Mouse (Mus musculus) mature B cell (primary cell): Measurements from ENCODE around the gene Zfp366.

Experiments used
- in situ Hi-C: fragments of 300-500 bp; cut with MboI; formaldehyde crosslinking; loops from 2 replicates; pipeline ENCODE4 v1.14.3; 2019

Zfp366 gene

DNA sequence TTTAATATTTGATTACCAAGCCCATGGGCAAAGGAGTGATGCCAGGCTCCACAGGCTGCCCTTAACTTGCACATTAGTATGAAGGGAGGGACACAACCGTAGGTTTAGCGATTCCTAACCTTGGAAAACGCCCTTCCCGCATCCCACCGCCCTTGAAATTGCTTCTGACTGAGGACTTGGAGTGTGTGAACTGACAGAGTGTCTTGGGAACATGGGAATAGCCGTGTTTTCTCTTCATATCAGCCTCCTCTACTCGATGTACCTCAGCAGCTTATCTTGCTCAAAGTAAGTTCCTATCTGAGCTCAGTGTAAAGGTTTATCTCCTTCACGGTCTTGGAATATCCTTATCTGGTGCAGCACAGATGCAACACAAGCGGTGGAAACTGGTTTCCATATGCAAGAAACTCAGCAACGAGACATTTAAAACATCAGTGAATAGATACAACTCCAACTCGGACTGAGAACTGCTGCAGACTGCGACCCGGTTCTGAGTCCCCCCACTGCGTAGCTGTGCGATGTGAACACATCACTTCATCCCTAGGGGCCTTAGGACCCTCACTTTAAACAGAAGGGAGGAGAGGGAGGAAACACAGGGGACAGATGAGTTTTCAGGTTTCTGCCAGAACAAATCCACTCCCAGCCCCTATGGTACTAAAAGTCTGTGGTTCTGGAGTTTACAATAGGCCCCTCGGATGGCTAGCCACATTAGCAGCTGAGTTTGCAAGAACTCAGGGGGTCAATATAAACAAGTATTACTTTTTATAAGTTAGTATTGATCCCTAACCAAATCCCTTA, 43.0 kb downstream of the Zfp366 start:
- in situ Hi-C loops = no loop called here

- in situ Hi-C loops = no loop called here
Observed at GRCm38 (mm10) chr13:99228821-99229570, 44.4 kb downstream of the Zfp366 start.

DNA sequence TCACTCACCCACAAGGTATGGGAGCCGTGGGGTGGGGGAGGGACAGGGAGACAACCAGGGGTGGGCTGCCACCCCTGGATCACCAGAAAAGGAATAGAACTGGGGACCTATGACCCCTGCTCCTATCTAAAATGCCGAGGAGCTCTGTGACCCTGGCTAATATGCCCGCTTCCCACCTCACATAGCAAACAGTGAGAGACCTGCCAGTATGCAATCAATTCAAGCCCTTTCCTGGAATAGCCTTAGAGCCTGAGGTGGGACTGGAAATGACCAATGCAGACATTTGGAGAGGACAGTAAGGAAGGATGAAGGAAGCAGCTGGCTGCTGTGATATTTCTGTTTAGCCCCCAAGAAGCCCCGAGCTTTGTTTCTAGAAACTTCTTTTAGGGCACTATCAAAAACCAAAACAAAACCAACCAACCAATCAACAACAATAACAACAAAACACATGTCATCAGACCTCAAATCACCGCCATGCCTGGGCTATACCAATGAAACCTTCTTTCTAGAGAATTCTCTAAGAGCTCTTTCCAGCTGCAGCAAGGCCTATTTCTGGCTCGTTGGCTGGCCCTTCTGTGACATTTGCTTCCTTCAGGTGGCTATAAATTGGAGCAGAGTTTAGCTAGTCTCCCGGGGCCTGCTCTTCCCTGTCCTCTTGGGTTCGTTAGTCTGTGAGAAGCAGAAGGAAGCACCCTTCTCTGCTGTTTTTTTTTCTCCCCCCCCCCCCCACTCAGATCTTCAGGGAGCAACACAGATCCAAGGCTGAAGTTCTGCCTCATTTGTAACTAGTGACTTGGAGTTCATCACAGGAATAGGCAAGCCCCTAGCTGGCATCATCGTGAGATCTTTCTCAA, 45.2 kb downstream of the Zfp366 start:
- in situ Hi-C loops = no loop called here

DNA sequence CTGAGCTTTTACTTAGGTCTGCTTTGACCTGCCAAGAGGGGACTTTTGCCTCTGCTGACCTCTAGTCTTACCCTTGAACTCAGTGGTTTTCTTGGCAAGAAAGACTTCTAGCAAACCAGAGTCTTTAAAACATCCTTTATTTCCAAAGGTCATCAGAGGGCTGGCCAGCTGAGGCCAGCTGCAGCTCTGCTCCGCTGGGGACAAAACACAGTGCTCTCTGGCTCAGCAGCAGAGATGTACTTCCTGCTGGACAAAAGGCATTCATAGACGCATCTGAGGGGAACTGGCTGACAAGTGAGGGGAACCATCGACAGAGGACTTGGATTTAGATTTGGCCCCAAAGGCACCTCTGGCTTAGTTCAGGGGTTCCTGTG, 45.9 kb downstream of the Zfp366 start:
- in situ Hi-C loops = no loop called here

DNA sequence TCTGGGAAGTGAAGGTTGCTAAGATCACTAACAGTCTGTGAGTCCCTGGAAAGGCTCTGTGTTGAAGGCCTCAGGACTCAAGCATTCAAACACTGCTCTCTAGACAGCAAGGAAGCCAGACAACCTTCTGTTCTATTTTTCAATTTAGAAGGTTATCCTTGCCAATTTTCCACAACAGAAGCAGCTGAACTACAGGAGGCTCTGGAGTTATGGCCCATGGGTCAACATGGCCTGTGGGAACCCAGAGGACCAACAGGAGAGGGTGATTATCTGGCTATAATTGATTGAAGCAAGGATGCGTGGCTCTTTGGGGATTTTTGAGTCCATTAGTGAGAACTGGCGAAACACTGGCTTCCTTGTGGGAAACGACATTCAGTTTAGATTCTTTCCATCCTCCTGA, 48.7 kb downstream of the Zfp366 start:
- in situ Hi-C loops = no loop called here

GRCm38 (mm10) chr13:99233956-99234355, 49.3 kb downstream of the Zfp366 start:
- in situ Hi-C loops = no loop called here

- in situ Hi-C loops = no loop called here
Observed at GRCm38 (mm10) chr13:99235428-99236210, 51.0 kb downstream of the Zfp366 start.

GRCm38 (mm10) chr13:99236222-99236621, 51.6 kb downstream of the Zfp366 start:
- in situ Hi-C loops = no loop called here

GRCm38 (mm10) chr13:99237122-99237521, 52.5 kb downstream of the Zfp366 start:
- in situ Hi-C loops = no loop called here

DNA sequence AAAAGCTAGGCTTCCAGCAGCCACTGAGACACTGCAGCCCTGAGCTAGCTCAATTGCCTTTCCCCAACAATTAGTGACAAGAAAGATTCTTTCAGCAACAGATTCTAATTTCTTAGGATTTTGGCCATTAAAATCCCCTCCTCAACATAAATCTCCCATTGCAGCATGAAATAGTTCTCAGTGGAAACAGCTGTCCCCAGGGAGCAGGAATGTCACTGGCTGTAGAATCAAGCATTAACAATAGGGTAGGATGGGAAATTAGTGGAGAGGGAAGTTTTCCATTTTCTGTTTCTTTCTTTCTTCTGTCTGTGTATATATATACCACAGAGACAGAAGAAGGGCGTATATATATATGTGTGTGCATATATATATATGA, 53.2 kb downstream of the Zfp366 start:
- in situ Hi-C loops = no loop called here

DNA sequence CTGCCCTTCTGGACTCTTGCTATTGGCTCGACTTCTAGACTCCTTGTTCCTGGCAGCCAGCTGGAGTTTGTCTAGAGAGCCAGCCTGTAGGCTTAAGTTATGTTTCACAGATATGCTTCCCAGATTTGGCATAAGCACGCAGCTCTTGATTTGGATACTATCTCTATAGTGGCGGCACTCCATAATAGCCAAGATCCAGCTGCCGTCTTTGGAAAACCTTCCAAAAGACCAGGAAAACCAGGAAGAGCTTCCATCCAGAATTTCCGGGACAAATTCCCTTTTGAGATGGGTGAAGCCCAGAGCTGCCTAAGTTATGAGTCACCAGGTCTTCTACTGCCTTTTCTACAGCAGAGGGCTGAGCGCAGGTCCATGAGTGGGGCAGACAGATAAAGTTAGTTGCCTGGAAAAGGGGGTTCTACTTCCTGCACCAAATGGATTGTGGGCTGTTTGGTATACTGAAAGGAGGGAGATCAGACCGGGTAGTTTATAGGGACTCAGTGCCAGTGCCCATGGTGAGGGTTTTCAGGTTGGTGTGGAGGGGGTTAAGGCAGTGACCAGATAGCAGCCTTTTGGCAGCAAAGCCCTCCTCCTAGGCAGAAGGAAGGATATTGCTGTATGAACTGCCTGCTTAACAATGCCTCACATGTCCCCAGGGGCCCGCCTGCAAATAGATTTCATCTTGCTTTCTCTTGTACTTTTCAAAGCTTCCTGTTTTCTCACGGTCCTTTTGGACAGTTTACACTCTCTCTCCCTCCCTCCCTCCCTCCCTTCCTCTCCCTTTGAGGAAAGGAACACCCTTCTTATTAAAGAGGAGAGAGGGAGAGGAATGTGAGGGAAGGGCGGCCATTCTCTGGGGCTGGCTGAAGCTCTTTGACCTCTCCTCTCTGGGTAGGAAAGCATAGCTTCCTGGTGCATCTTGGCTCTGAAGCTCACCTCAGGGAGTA, 53.9 kb downstream of the Zfp366 start:
- in situ Hi-C loops = no loop called here

DNA sequence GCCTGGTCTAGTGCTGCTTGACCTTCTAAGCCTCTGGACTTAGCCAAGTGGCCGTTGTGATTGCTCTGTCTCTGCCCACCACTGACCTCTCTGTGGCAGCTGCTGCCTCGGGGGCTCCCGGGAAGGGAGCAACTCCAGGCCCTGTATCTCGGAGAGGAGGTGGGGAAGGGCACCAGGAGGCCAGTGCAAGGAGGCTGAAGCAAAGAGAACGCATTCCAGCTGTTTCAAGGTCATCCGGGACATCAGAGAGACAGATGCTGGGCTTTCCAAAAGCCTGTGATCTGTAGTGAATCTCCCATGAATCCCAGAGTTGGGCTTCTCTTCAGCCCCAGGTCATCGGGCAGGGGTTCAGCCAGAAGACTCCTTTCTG, 54.5 kb downstream of the Zfp366 start:
- in situ Hi-C loops = no loop called here

- in situ Hi-C loops = no loop called here
Observed at GRCm38 (mm10) chr13:99239741-99240140, 55.1 kb downstream of the Zfp366 start.

DNA sequence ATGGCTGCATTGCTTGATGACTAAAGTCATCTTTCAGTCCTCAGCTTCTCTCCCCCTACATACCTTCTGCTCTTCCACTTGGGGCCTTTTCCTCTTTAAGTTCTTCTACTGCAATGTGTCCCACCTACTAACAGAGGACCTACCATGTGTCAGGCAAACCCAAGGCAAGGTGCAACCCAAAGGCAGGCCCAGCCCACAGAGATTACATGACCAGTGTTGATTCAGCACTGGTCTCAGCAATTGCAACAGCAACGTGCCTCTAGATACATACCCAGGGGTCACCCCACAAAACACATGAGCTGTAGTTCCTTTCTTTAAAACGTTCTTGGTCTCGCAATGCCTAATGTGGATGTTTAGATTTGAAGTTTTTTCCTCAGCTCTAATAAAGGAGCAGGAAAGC, 57.4 kb downstream of the Zfp366 start:
- in situ Hi-C loops = no loop called here

DNA sequence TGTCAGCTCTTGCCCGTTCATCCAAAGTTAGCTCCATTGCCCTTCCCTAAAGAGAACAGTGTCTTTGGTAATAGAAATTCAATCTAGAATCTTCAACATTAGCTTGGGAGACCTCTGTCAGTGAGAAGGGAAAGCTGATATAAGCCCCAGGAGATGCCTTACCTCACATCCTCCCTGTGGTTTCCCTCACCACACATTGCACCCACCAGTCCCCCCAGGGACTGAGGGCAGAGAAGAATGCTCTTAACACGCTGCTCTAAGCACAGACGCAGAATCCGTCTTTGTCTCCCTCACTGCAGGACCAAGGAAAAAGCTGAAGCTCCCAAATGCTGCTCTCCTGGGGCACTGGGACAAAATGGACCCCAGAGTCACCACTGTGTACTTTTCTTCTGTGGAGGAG, 58.3 kb downstream of the Zfp366 start:
- in situ Hi-C loops = no loop called here

DNA sequence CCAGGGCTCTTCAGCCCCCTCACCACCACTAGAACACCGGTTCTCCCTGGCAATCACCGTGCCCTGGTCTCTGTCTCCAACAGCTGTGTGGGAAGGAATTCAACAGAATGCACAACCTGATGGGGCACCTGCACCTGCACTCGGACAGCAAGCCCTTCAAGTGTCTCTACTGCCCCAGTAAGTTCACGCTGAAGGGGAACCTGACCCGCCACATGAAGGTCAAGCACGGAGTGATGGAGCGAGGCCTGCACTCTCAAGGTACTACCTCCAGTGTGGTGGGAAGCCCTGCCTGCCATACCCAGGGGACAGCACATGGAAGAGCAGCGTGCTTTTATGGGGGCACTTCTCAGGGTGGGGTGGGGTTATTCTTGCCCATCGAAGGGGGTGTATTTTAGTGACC, 59.2 kb downstream of the Zfp366 start:
- in situ Hi-C loops = no loop called here

- in situ Hi-C loops = no loop called here
Observed at GRCm38 (mm10) chr13:99244471-99244870, 59.8 kb downstream of the Zfp366 start.

DNA sequence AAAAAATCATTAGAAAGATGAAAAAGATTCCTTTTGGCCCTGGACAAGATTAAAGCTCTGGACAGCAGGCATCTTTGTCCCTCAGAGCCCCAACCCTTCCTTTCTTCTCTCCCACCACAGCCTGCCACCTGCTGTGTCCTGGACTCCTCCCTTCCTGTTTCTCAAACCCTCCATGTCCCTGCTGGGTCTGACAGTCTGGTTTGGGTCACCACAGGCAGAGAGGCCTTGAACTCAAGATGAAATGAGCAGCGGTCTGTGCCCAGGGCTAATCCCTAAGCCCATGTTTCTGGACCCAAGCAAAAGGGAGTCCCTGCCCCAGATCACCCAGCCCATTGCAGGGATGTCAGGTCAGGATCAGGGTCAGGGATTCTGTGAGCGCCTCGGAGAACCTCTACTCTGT, 60.3 kb downstream of the Zfp366 start:
- in situ Hi-C loops = no loop called here

DNA sequence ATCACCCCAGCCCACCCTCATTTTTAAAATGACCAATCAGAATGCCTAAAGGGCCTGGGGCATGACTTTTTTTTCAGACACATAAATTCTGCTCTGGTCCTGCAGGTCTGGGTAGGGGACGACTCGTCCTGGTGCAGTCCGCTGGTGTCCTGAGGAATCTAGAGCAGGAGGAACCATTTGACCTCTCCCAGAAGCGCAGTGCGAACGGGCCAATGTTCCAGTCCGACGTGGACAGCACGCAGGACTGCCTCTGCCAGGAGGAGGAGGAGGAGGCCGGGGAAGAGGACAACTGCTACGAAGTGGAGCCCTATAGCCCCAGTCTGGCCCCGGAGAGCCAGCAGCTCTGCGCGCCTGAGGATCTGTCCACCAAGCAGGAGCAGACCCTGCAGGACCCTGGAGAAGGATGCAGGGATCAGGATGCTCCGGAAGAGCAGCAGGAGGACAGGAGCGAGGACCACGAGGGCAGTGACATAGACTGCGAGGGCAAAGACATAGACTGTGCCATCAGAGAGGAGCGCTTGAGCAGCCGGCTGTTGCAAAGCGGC, 61.4 kb downstream of the Zfp366 start:
- in situ Hi-C loops = no loop called here

DNA sequence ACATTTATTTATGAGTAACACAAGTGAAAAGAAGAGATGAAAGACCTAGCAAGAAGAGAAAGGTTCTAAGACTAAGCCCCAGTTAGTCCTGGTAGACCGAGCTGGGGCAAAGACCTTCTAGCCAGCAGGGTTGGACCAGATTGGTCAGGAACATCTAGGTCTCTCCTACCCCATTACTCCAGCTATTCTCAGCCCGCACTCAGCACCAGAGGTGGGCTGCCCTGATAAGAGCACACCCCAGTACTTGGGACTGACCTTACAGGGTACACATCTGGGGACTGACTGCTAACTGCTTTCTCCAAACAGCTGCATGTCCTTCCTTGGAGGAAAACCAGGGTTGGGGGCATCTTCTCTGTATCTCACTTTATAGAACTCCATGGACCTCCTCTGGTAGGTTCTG, 66.2 kb downstream of the Zfp366 start:
- in situ Hi-C loops = no loop called here
